Mouse (Mus musculus) spleen, postnatal 10 days (tissue): Measurements from ENCODE around the gene Mgst3.

Experiments used
- DNase-seq, 2 experiments: peaks; one replicate each; pipeline ENCODE4 v3.0.0; 2021 to 2022; ENCODE audit warnings: low spot score in 2 of 2

Gene Mgst3

DNA sequence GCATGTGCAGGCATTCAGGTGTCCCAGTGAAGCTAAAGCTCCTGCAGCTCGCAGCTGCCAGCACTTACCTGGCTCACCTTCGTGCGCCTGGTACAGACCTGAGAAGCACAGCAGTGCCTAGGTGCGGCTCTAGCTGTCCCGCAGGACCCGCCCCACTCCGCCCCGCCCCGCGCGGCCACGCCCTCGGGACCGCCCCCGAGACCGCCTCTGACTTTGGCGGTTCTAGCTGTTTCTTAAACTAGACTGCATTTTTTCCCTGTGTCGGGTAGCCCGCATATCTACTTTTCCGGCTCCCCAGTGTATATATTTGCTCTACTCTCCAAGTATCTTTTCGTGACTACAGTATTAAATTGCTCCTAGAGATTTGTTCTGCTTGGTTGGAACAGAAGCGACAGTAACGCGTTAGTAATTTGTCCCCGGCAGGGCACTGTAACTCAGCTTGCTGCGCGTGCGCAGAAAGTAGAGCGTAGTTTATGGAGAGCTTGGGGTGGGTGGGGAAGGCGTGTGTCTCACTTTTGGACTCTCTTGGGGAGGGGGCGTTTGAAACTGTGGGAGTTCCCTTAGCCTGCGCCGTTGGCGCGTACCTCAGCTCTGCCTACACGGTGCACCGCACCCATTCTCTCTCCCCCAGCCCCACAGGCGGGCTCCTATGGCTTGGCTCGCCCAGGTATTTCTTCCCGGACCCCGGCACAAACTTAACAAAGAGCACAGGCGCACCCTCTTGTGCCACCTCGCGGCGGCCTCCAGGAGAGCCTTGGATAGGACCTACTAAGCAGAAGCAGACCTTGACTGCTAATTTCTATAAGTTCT, at the start of gene Mgst3:
TSS of gene Mgst3 (minus strand) at position 159 of the 810 bp plus-strand sequence.
- DNase-seq = peak; percentile 97 to 98

DNA sequence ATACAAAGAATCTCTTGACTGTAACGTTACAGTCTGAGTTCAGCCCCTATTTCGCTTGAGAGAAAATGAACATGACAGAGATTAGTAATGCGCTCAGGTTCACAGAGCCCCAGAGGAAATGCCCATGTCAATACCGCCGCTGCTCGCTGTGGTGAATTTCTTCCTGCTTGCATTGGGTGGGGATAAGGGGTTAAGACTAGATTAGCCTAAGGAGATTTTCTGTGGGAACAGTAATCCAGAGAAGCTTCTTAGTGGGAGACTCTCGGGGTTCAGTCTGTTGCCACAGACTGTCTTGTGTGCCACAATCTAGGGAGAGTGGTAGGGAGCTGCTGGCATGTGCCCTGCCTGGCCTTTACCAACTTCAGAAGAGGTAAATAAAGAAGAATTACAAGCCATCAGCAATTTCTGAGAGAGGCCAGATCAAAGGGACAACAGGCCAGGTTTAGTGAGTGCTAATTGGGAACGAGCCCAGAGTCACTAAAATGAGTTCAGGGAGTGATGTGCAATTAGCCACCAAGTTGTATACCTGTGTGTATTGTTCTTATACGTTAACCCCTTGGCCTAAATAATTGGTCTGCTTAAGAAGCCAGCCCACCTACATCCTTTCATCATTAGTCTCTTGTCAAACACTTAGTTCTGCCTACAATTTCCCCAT, 44.7 kb upstream of the Mgst3 start:
- no peak for DNase-seq

DNA sequence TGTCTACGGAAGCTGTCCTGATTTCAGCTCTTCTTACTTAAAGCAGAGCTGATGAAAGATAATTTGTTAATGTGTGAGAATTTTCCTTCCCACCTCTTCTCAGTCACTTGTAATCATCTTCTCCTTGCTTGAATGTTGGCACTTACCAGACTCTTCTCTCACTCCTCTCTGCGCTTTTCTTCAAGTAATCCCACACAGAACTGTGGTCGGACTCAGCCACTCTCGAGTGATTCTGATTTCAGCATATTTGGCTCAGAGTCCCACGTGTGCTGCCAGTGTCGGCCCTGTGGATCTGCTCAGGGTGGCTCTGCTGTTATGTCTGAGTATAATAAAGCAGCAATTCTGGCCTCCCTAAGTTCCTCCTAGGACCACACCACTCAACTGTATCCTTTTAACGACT, 43.5 kb upstream of the Mgst3 start:
- no peak for DNase-seq

DNA sequence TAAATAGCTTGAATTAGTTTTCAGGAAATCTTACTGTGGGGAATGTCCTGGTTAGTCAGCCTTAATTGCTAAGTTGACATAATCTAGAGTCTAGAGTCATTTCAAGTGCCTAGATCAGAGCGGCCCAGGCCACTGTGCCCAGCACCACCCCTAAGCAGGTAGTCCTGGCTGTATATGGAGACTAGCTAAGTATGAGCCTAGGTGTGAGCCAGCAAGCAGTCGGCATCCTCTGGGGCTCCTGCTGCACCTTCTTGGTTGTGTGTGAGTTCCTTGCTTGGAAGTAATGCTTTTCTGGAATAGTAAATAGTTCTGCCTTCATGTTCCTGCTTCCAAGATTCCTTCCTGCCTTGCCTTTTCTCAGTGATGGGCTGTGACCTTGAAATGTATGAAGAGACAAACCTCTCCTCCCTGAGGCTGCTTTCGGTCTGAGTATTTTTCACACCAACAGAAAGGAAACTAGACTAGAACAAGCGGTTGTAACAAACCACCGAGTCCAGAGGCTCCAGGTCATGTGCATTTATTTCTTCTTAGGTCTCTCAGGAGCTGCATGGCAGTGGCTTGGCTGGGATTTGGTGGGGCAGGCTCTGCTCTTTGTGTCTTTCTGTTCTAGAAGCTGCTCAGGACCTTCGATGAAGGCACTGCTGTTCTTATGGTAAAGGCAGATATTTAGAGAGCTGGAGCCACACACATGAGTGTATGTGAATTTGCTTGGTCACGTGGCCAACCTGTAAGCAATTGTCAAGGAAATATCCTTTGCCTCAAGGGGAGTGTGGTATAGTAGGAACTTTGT, 42.7 kb upstream of the Mgst3 start:
- DNase-seq = no peak

DNA sequence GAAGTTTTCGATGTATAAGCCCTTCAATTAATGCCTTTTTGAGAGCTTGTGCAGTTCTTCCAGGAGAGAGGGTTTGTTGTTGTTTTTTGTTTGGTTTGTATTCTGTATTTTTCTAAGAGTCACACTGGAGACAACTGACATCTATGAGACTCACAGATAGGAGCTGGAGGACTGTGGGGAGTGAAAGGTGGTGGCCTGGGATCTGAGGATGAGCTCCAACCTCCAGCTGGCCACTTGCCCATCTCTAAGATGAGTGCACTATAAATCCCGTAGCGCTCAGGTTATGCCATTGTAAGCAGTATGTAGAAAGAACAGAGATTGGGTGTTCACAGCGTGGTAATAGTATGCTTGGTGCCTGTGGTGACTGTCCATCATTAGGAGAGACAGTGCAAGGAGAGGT, 41.3 kb upstream of the Mgst3 start:
- no peak for DNase-seq

DNA sequence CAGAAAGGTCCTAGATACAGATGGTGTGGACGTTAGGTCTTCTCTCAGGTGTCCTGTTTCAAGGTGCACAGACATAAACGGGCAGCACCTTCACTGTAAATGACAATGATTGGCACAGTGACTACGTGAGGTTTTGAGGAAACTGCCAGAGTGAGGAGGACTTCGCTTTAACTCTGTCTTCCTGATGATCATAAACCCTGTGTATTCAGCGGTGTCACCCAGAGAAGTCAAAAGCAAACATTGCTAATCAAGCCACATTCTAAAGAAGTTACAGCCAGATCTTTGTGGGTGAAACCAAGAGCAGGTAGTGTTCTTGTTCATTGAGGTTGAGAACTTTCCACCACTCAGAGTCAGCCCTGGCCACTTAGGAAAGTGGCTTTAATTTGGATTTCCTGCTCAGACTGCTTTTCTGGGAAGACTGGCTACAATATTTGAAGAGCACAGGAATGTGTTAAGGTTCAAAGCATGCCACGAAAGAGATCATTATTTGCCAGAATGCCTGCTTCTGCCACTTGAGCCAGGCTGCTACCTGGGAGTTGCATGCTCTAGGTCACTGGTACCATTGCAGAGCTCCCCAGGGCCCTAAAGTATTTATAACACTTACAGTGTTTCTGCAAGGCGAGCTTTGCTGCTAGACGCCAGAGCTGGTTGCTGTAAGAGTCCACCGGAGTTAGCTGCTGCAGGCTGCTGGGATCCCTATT, 37.5 kb upstream of the Mgst3 start:
- DNase-seq = no peak

DNA sequence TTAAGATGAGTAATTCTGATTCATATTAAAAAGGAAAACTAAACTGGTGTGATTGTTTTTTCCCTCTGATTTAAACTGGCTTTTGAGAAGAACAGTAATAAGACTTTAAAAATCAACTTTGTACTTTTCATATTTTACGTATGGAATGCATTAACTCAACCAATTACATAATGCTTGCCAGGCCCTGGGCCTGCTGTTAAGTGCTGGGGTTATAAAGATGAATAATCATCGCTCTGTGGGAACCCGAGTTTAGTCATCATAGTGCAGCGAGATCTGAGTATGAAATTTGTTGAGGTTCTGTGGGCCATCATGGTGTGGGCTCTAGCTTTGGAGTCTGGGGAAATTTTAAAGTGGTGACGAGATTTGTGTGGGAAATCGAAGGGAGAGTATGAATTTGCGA, 33.0 kb upstream of the Mgst3 start:
- no peak for DNase-seq

DNA sequence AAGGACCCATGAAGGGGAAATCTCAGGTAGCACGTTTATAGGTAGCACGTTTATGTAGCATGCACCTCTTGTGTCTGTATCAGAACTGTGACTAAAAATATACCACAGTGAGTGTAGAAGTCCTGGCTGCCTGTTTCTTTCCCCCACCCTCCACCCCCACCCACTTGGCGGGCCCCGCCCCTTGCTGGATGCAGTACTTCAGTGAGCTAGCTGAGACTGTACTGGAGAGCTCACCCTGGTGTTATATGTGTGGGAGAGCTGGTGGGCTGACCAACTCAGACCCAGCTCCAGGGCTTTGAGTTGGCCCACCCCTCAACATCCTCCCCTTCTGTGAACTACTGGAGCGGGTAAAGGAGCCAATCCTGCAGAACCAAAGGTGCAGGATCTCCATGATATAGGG, 31.9 kb upstream of the Mgst3 start:
- DNase-seq = no peak

DNA sequence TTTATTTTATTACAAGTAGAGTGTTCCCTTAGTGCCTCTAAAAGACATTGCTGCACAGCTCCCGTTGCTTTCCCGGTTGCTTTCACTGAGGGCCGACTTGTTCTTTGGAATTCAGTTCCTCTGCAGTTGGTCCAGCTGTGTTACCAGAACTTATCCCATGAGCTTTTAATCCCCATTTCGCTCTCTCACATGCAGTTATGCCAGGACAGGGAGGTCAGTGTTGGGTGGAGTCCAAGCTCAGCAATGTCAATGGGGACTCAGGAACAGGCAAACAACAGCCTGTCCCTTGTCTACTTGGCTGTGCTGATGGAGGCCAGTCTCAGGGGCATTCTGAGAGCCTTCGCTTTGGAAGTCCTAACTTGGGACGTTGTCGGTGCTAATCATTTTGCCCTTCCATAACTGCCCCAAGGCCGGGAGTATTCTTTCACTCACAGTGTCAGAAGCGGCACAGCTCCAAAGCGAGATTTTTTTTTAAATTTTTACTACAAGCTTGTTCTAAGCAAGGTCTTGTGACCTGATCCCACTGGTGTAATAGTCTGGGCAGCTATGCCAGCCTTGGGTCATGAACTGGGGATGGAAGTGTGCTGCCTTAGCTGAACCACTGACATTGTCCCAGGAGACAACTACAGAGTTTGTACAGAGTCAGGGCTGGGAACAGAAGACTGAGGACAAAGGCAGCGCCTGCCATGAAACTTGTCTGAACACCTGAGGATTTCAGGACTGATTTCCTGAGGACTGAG, 29.0 kb upstream of the Mgst3 start:
- DNase-seq = no peak

DNA sequence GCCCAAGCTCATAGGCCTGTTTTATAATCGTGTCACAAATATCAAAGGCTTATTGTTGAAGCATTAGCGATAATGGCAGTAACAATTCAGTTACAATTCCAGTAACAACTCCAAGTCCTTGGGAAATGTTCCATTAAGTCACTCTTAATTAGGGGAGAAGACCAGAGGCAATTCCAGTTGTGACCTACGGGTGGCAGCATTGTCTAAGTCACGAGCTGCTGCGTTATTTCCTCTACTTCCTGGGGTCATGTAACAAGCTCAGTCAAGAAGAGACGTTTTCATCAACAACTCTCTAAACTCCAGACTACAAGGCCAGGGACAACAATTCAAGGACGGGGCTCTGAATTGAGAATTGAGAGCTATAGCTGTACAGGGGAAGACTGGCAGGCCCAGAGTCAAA, 21.2 kb upstream of the Mgst3 start:
- peak; percentile 49 to 76 for DNase-seq

DNA sequence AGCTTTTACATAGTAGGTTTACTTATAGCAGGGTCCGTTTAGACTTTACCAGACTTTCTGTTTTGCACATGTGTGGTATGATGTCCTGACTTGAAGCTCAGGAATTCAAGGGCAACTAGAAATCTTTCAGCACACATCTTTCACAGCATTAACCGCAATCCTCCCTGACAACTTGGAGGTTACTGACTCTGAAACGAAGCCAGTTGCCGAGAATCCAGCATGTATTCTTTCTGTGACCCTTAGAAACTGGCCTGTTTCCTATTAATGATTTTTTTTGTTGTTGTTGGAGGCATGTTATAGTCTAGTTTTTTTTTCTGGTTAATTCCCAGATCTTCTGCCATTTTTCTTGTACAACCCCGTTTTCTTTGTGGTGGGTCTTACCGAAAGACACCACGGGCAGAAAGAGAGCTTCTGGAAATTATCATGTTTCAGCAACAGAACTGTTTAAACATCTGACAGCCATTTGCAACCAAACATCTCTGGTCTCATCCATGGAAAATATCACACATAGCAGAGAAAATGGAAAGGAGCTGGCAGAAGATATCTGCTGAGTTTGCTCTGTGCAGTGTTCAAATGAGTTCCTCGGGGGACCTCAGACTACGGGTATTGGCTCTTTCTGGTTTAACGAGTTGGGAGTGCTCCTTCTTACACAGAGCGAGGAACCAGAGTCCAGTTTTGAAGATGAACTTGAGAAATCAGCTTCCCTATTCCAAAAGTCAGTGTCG, 18.5 kb upstream of the Mgst3 start:
- no peak for DNase-seq

DNA sequence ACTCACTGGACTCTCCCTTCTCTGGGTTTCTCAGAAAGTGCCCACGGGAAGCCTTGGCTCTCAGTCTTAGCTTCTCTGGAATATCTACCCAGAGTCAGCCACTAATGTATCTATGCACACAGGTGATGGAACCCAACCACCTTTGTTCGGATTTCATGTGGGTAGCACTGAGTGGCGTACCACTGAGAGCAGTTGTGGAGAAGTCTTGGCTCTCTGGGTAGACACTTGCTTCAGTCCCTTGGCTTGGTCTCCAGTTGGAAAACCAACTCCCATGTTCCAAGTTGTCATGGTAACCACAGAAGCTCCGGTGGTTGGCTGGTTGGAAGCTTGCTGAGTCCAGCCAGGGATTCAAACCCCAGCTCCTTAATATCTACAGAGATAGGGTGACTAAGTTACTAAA, 16.0 kb upstream of the Mgst3 start:
- no peak for DNase-seq

DNA sequence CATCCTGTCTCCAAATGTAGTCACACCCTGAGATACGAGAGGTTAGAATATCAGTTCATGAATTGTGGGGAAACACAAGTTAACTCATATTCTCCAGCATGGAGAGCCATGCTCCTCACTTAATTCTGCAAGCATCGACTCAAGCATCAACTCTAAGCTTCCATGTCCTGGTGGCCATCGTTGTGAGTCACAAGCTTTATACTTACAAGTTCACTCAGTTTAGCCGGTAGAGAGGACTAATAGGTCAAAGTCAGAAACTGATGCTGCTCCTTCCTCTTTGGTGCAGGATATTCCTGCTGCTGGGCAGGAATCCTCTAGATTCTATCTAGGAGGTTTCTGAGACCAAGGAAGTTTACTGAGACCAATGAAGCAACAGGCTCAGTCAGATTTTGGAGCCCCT, 11.6 kb upstream of the Mgst3 start:
- DNase-seq = no peak

DNA sequence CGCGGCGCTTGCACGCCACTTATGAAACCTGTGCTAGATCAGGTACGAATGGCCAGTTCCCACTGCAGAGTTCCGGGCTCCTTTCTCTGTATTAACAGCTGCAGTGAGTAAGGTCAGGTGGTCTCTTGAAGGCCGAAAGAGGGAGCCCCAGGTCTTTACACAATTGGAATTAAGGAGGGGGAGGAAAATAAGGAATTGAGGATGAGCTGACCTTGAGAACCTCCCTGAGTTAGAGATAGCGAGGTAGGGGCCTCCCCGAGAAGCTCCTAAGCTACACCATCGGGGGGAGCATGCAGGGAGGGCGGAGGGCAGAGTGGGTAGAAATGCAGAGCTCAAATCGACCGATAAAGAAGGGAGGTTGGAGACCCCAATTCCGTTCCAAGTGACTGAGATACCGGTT, 360 bp downstream of the Mgst3 start:
- DNase-seq = no peak

DNA sequence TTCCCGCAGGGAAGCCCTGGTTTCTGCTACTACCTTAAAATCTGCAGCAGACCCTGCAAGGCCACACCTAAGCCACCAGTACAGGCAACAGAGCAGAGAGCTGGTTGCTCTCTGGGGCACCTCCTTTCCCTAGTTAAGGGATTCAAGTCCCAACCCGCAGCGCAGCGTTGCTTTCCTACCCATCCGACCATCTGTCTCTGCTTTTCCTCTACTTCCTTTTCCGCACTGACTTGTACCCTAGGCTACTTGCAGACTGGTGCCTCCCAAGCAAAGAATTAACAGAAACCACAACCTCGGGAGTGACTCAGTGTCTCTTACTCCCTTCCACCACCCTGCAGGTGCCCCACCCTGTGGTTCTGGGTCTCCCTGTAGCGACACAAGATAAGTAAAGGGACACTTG, 954 bp downstream of the Mgst3 start:
- peak; percentile 55 to 62 for DNase-seq

DNA sequence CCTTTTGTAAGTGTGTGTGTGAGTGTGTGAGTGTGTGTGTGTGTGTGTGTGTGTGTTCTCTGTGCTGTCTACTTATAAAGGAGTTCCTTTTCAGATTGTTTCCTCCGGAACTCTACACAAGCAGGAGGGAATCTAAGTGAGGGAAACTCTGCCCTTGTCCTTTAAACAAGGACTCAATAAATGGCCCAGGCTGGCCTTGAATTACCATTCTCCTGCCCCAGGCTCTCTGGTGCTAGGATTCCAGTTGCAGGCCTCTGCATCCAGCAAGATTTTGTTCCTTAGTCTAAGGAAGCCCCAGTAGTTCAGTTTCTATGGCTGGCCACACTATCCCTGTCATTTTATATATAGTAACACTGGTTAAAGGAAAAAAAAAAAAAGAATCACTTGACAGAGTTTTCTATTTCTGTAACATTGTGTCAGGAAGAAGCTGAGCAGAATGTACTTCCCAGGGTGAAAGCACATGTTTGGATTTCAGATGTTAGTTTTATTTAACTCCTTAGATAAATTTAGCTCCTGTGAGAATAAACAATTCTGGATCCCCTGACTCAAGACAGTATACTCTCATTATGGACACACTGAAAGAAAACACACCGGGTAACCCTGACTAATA, 1.5 kb downstream of the Mgst3 start:
- no peak for DNase-seq

DNA sequence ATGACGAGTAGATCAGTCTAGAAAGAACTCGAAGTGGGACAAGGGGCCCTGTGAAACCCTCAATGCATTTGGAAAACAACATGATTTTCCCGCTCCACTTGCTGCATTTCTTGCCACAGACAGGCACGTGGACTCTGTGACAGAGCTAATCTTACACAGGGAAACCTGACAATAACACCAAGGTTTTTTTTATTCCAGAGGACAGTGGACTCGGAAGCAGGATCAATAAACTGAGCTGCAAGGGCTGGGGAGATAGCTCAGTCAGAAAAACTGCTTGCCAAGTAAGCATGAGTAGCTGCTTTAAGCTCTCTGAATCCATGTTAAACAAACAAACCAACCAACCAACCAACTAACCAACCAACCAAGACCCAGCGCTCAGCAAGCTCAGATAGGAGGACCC, 2.4 kb downstream of the Mgst3 start:
- no peak for DNase-seq

DNA sequence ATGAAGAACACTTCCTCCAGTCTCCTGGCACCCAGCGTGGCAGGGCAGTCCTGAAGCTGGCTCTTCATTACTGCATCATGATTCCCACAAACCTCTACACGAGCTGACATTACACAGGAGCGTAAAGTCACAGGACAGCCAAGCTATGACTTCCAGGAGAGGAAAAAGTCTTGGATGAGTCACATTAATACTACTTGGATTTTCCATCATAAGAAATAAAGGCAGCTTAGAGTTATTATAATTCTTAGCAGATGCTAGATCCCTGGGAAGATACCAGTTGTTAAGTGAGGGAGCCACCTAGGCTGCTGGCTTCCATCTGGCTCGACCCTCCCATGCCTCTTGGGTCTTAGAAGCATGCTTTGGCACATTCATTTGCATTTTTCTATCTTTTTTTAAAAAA, 3.3 kb downstream of the Mgst3 start:
- DNase-seq = no peak

DNA sequence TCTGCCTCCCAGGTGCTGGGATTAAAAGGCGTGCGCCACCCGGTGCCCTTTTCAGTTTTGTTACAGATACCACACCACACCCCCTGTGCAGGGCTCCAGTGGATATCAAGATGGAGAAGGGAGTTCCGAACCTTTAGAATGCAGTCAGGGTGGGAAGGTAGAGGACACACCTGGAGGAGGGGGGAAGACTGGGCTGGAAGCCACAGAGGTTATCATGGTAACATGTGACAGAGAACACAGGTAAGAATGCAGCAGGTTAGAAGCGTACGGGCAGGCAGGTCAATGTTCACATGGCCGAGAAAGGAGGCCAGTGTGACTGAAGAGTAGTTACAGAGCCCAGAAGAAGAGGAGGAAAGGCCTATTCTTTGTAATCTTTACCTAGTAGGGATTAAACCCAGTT, 4.1 kb downstream of the Mgst3 start:
- no peak for DNase-seq

DNA sequence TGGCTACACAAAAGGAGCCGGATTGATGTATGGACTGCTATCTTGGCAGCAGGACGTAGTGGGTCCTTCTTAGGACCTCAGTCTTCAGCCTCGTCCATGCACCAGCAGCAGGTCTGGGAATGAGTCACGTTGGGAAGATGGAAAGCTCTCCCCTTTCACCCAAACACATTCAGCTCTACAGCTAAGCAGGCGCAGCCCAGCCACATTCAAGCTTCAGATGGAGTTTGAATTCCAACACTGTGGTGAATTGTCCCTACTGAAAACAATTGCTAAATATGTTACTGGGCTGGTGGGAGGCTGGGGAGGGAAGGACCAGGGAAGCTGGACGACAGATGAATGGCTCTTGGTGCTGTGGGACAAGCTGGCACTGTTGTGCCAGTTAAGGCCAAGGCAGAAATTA, 5.1 kb downstream of the Mgst3 start:
- no peak for DNase-seq
